Mouse (Mus musculus) cerebellum, adult 11-12 months (tissue): Measurements from ENCODE around the gene Oxld1.

Experiments used
- DNase-seq: peaks from one replicate; pipeline ENCODE4 v3.0.0; 2022

Oxld1 gene

GRCm38 (mm10) chr11:120483448-120483934 is 25.6 kb upstream of the Oxld1 start:
- peak; percentile 47 for DNase-seq

DNA sequence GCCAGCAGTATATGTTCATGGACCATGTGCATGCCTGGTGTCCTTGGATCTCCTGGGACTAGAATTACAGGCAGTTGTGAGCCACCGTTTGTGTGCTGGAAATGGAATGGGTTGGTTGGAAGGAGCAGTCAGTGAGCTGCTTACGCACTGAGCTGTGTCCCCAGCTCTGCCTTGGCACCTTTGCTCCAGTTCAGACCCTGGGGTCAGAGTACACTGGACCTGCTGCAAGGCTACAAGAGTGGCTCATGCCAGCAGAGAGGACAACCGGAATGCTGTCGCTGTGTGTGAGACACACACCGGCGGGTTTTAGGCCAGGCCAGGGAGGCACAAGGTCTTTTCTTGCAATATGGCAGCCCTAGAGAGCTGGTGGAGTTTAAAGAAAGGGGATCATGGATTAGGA is 14.2 kb upstream of the Oxld1 start:
- no peak for DNase-seq

DNA sequence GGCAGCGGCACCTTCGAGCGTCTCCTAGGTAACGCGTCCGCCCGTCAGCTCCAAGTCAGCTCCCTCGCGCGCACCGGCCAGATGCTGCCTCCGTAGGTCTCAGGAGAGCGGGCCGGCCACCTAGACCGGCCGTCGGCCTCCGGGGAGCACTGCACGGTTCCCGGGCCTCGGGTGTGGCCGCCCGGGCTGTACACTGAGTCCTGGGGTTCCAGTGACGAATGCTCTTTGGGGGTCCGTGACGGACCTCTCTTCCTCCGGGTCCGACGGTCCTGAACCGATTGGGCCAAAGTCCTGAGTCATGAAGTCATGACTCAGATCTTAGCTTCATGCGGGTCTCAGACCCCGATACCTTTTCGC is 9.8 kb upstream of the Oxld1 start:
- no peak for DNase-seq

DNA sequence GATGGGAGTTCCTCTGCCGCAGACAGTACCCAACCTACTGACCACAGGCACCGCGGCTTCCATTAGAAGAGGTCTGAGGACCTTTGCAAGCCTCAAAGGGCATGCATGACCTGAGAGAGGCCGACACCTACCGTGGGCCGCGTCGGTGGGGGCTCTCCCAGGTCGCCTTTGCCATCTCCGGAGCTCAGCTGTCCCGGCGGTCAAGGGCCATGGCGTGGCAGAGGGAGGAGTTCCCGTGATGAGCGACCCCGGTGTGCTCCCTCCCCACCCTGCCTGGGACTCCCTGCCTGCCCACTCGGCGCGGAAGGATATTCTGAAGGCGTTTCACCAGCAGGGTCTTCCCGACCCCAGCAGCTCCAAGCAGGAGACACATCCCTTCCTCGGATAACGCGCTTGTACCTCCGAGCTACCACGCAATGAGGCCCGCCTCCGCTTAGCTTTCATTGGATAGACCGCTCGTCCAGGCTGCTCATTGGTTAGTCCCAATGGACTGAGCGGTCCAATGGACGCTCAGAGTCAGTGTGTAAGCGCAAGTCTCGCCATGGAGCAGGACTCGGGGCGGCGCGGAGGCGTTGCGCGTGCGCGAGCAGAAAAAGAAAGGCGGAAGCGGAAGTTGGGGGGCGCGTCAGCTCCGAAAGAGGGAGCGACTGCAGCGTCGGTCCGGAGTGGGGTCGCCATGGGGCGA is 9.3 kb upstream of the Oxld1 start, which contains the start of gene Arl16:
Gene Arl16 (minus strand): TSS at position 557 of the 685 bp plus-strand sequence.
- DNase-seq, result peak; percentile 94

DNA sequence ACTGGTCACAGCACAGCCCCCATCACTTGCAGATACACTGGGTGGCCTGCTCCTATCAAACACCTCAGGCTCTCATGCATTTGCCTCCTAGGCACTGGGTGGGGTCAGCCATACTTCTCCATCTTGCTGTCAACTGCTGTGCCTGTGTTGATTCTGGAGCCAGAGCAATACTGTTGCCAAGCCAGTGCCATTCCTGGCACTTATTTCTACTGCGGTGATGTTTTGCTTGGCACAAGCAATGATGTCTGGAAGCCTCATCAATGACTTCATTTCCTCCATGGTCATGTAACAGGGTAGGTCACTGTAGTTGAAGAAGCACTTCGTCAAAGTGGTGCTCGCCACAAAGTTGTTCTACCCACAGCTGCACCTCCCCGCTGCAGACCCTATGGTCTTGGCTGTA is 7.7 kb upstream of the Oxld1 start:
- no peak for DNase-seq

DNA sequence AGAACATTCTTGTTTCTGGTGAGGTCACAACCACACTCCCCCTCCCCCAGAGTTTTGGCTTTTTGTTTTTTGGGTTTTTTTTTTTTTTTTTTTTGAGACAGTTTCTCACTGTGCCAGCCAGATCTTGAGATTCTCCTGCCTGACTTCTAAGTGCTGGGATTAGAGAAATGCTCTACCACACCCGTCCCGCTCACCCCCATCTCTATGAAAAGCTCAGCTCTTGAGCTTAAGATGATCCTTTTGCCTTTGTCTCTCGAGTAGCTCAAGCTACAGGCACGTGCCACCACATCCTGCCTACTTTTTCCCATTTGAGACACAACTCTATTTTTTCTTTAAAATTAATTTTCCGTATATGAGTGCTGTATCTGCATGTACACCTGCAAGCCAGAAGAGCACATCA is 6.5 kb upstream of the Oxld1 start:
- no peak for DNase-seq

- no peak for DNase-seq
Observed at GRCm38 (mm10) chr11:120463536-120463935, 5.7 kb upstream of the Oxld1 start.

GRCm38 (mm10) chr11:120458847-120459597 is 1.2 kb upstream of the Oxld1 start:
- no peak for DNase-seq

- DNase-seq, result no peak
Observed at GRCm38 (mm10) chr11:120457370-120457769, 498 bp downstream of the Oxld1 start.

DNA sequence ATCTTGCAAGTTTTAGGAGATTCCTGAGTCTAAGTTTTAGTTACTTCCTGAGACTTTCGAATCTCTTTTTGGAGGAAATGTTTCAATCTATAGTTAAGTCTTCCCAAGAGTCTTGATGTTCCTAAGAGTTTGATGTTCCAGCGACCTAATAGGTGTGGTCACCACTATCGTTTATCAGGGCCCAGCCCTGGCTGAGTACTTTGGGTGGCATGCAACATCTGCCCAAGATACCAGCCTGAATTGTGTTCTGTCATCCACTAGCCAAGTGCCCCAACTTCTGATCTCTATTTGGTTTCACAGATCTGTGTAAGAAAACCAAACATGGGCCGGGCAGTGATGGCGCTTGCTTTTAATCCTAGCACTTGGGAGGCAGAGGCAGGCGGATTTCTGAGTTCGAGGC is 2.5 kb downstream of the Oxld1 start:
- DNase-seq, result no peak

GRCm38 (mm10) chr11:120454965-120455364 is 2.9 kb downstream of the Oxld1 start:
- no peak for DNase-seq

DNA sequence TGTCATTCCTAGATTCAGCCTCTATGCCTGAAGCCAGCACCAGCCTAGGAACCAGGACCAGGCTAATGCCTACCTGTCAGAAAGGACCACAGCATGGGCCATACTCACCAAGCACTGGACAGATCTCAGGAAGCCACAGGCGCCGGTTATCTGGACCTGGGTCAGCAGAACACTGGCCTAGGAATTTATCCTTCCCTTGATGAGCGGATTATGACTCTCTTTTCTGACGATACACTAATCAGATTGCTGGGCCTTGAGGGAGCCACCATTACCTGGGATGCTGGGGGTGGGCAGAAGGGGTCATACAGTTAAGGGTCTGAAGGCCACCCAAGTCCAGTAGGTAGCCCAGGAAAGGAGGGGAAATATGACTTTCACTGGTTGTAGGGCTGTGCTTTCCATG is 4.6 kb downstream of the Oxld1 start, which contains the start of gene Pde6g:
Gene Pde6g (minus strand): TSS at position 195 of the 400 bp plus-strand sequence.
- DNase-seq, result no peak

DNA sequence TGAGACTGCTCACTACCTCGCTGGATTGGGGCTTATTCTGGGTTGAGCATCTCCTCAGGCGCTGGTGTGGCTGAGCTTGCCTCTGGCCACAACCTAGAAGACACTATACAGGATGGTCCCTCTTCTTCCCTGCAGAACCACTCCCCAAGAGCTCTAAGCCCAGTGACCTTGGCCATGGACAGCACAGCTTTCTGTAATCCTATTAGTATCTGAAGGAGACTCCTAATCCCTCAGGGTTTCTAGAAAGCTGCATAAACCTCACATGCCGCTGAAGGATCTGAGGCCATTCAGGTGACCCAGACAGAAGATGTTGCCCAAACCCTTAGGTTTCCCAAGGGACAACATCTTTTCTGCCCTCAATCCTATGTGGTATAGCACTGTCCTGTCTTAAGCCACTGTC is 5.6 kb downstream of the Oxld1 start:
- DNase-seq, result no peak

GRCm38 (mm10) chr11:120447179-120447578 is 10.7 kb downstream of the Oxld1 start:
- DNase-seq, result no peak

DNA sequence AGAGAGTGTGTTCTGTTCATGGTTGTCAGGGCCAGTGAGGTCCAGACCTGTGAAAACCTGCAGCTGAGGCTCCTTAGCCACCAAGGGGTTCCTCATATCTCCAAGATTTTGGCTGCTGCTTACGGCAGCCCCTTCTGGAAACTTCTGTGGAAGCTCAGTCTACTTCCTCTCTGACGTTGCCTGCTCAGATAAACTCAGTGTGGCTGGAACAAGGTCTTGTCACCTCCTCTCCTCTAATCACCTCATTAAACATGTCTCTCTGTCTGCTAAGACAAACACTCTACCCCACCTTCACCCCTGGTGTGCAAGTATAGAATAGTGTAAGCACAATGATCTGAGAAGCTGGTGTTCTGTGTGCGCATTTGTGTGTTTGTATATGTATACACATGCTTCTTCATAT is 12.4 kb downstream of the Oxld1 start:
- no peak for DNase-seq

DNA sequence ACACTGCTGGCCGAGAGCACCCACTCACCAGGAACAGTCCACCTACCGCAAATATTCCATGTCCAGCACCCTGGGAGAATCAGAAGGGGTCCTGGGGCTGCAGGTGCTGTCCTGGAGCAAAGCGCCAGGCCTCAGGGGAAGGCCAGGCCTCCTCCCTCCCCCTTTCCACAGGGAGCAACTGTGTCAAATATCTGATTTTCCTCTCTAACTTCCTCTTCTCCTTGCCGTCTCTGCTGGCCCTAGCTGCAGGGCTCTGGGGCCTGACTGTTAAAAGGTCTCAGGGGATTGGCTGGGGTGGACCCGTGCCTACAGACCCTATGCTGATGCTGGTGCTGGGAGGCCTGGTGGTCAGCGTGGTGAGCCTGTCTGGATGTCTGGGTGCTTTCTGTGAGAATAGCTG is 13.8 kb downstream of the Oxld1 start:
- no peak for DNase-seq

DNA sequence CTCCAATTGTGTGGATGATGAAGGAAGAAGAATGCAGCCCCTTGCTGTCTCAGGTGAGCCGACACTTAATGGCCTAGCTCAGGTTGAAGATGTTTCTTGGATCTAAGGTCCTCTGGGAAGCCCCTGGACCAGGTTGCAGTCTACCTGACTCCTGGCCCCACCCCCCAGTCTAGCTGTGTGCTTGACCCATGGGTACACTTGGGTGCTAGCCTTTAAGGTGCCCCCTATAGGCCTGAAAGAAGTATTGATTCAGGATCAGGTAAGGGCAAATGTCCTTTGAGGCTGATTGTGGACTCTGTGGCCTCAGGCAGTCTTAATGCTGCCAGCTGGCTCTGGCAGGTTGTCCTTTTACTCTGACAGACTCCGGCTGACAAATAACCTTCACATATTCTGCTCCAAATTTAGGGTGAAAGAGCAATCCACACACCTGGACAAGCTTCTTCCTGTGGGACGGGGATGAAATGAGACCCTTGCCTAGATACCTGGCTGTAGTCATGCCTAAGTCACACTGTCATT is 15.0 kb downstream of the Oxld1 start:
- no peak for DNase-seq

- no peak for DNase-seq
Observed at GRCm38 (mm10) chr11:120442344-120442743, 15.5 kb downstream of the Oxld1 start, which contains the start of gene Tspan10. Tspan10 (plus strand) TSS chr11:120442644.

- DNase-seq, result no peak
Observed at GRCm38 (mm10) chr11:120437857-120438385, 19.9 kb downstream of the Oxld1 start.

- peak; percentile 81 for DNase-seq
Observed at GRCm38 (mm10) chr11:120437152-120437856, 20.6 kb downstream of the Oxld1 start, which contains the start of gene Nploc4. Nploc4 (minus strand) TSS chr11:120437708.

DNA sequence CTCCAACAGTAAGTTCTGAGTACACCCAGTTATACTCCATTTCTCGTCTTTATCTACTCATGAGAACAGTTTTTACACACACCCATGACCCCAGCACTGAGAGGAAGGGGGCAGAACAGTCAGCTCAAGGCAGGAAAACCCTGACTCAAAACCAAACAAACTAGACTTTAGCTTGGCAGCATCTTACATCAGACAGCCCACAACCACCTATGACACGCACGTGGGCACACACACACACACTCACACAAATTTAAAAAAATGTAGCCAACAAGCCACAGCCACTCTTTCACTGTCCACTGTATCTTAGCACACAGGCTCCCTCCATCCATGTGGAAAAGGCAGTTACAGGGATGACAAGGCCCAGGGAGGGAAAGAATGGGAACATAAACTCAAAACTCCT is 31.1 kb downstream of the Oxld1 start:
- DNase-seq, result no peak

DNA sequence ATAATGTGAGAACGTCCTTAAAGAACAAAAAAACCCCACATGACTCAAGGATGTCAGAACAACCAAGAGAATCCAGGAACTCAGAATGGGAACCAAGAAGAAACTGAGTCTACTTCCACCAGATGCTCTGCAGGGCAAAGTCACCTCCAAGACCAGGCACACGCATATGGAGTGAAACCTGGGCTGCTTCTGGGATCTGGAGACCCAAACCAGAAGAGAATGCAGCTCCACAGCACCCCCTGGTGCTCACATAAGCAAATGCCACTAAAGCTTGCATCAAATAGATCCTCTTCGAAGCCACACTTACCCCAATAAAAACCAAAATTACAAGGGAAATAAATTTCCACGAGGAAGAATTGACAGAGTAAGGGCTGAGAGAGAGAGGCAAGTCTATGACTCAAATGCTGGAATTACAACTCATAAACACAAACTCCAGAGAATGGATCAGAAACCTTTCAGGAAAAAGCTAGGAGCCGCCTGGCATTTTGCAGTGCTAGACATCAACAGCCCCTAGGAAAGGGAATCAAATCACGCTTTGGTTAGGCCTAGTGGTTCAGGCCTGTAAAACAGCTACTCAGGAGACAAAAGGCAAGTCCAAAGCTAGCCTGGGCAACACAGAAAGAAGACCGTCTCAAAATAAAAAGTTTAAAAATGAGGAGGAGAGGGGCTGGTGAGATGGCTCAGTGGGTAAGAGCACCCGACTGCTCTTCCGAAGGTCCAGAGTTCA is 34.1 kb downstream of the Oxld1 start:
- peak; percentile 35 for DNase-seq
